Mouse (Mus musculus) adrenal gland, adult (tissue): ENCODE measurements around the gene Gm20481.
"Not testable (repeated sequence)": the region's sequence is repeated elsewhere in the genome, so short reads cannot be mapped to it uniquely, and the experiment has no call there.

ENCODE experiments used
- DNase-seq, 2 experiments: peaks; one replicate each; pipeline ENCODE4 v3.0.0; 2022 to 2023; ENCODE audit warnings: low spot score in 1 of 2; ENCODE audit not compliant: inconsistent age in 2 of 2

Gm20481 gene

GRCm38 (mm10) chr17:34971694-34972068, 2.0 kb downstream of the Gm20481 start:
- DNase-seq: not testable (repeated sequence)

- peak; percentile 92 to 97 for DNase-seq
Measured at GRCm38 (mm10) chr17:34972069-34972749, 2.5 kb downstream of the Gm20481 start, which contains the start of the genes Hspa1a and Hspa1l. Gene Hspa1a (minus strand): TSS chr17:34972156. Gene Hspa1l (plus strand): TSS chr17:34972703.

- DNase-seq: peak in 1 of 2 experiments; percentile 84
Measured at GRCm38 (mm10) chr17:34975581-34976492, 6.1 kb downstream of the Gm20481 start.

- DNase-seq: peak in 1 of 2 experiments; percentile 41
Measured at GRCm38 (mm10) chr17:34977000-34977399, 7.3 kb downstream of the Gm20481 start.

GRCm38 (mm10) chr17:34978239-34978638, 8.5 kb downstream of the Gm20481 start:
- no peak for DNase-seq

- peak in 1 of 2 experiments; percentile 49 for DNase-seq
Measured at GRCm38 (mm10) chr17:34979631-34980030, 9.9 kb downstream of the Gm20481 start.

- DNase-seq: peak in 1 of 2 experiments; percentile 80
Measured at GRCm38 (mm10) chr17:34980655-34981054, 10.9 kb downstream of the Gm20481 start.

GRCm38 (mm10) chr17:34981690-34982180, 12.0 kb downstream of the Gm20481 start, which contains the start of gene Lsm2:
Gene Lsm2 (plus strand): TSS chr17:34981862.
- DNase-seq: peak; percentile 95 to 98

- no peak for DNase-seq
Measured at GRCm38 (mm10) chr17:34982328-34982727, 12.6 kb downstream of the Gm20481 start.

GRCm38 (mm10) chr17:34984218-34984617, 14.5 kb downstream of the Gm20481 start:
- peak in 1 of 2 experiments; percentile 70 for DNase-seq

GRCm38 (mm10) chr17:34994751-34995150, 25.0 kb downstream of the Gm20481 start:
- DNase-seq: no peak

- not testable (repeated sequence) for DNase-seq
Measured at GRCm38 (mm10) chr17:34995192-34995591, 25.5 kb downstream of the Gm20481 start.

- DNase-seq: not testable (repeated sequence)
Measured at GRCm38 (mm10) chr17:34995927-34996326, 26.2 kb downstream of the Gm20481 start.

- DNase-seq: no peak
Measured at GRCm38 (mm10) chr17:34996411-34997141, 26.9 kb downstream of the Gm20481 start.

- no peak for DNase-seq
Measured at GRCm38 (mm10) chr17:34997142-34997483, 27.4 kb downstream of the Gm20481 start.

GRCm38 (mm10) chr17:34998526-34999430, 29.1 kb downstream of the Gm20481 start:
- DNase-seq: no peak

- not testable (repeated sequence) for DNase-seq
Measured at GRCm38 (mm10) chr17:34999871-35000716, 30.4 kb downstream of the Gm20481 start.

GRCm38 (mm10) chr17:35000717-35001451, 31.2 kb downstream of the Gm20481 start, which contains the start of gene Vars:
Gene Vars (plus strand): TSS chr17:35000987.
- DNase-seq: peak; percentile 92 to 97
